Comparison of ENCODE assay signal across 8 mouse cellular contexts in the genomic region with DNA sequence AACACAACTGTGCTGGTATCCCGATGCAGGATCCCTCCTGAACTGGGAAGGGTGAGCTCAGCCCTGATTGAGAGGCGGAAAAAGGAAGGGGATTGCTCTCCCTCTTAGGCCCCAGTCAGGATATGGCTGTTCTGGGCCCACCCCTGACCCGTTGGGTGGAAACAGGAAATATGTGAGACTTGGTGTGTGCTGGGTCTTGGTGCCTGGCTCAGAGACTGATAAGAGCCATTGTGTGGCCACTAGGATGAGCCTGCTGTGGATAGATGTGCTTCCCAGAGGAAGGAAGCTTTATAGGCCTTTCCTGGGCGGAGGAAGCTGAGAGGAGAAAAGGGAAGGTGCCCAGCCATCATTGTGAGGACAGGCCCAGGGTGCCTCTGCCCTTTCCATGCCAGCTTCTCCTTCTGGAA. TPM values are rescaled to one million over a fixed set of nuclear protein-coding genes. Genes with fewer than 3 reads are reported as not detected.
DNase-seq lines count a peak whose midpoint lies in the region; ATAC-seq lines count a peak whose summit lies in the region.

No protein-coding gene starts in this region.

- H3K4me1 ChIP-seq in liver, embryonic 11.5 days (replicated peaks; ENCODE audit: control insufficient read depth, insufficient read depth, low read length): peaks cover 30% of the 10 kb centered on the region

- H3K9me3 ChIP-seq in liver, embryonic 11.5 days (ENCODE audit: control insufficient read depth, low read length): no peaks in the 10 kb centered on the region

- H3K9ac ChIP-seq in liver, embryonic 11.5 days (ENCODE audit: low read depth, low read length): no peak overlapping the region

- peak overlapping the region; percentile 32 for H3K4me2 ChIP-seq in liver, embryonic 11.5 days

- intact Hi-C loops in heart, postnatal 36 days (cut with DNase I): loop anchor here (1.0 kb wide), 2 partner anchors 14 to 18 kb away; no protein-coding TSS in a partner anchor
- intact Hi-C loops in left cerebral cortex, postnatal 36 days (cut with DNase I): no loop called here

- peak; percentile 68 for DNase-seq in 416B (ENCODE audit: low read depth)
- peak; percentile 42 to 50 for DNase-seq in adrenal gland, postnatal 36 days
- DNase-seq in heart, postnatal 36 days: peak; percentile 53 to 62
- peak; percentile 38 for DNase-seq in liver, embryonic 11.5 days (ENCODE audit: low spot score)
- no peak for DNase-seq in urinary bladder, postnatal 36 days (ENCODE audit: low spot score in 2 of 2)
- no peak for DNase-seq in thymus, postnatal 10 days (ENCODE audit: low spot score in 2 of 2)
- no peak for DNase-seq in left cerebral cortex, postnatal 36 days (ENCODE audit: low spot score in 2 of 2)
- DNase-seq in cerebellum, adult 11 months: no peak

- ATAC-seq in liver, embryonic 11.5 days (replicated peaks; ENCODE audit: low FRiP score): 0 out of 2 replicates have a peak, but pooled peaks have one; percentile 15

- H3K4me3 ChIP-seq in liver, embryonic 11.5 days (ENCODE audit: low read depth, low read length): no peak overlapping the region

- no peaks in the 10 kb centered on the region for H3K36me3 ChIP-seq in liver, embryonic 11.5 days (ENCODE audit: control insufficient read depth, insufficient read depth, low read length)

- H3K27me3 ChIP-seq in liver, embryonic 11.5 days (replicated peaks; ENCODE audit: control insufficient read depth, insufficient read depth, low read length): no peaks in the 10 kb centered on the region

- peak overlapping the region; percentile 77 for H3K27ac ChIP-seq in liver, embryonic 11.5 days (ENCODE audit: low read depth, low read length)

- WGBS in liver, embryonic 11.5 days: 35% methylated on average over 4 of the region's 4 CpGs

RNA-seq across cellular contexts. Expression of gene Myo1c, which starts 1.1 kb away (rescaled TPM):
- total RNA-seq in adrenal gland, postnatal 36 days (2021): 100 to 1,000 TPM; 155 to 158 TPM
- total RNA-seq in heart, postnatal 36 days (2021): 100 to 1,000 TPM; 110 to 122 TPM
- polyA plus RNA-seq in liver, embryonic 11.5 days (2014; fragmentation: Nextera tagmentation; extraction: Ambion mirVana): 37.4 and 41.9 TPM in 2 replicates
- total RNA-seq in left cerebral cortex, postnatal 36 days (2021): 10 to 100 TPM; 18.0 to 20.7 TPM

RNA-seq across cellular contexts. Expression of gene Inpp5k, which starts 18.4 kb away (rescaled TPM):
- 10 to 100 TPM; 27.9 to 48.1 TPM for total RNA-seq in adrenal gland, postnatal 36 days (2021)
- total RNA-seq in heart, postnatal 36 days (2021): 10 to 100 TPM; 32.7 to 33.5 TPM
- polyA plus RNA-seq in liver, embryonic 11.5 days (2014; fragmentation: Nextera tagmentation; extraction: Ambion mirVana): 21.9 and 22.2 TPM in 2 replicates
- total RNA-seq in left cerebral cortex, postnatal 36 days (2021): 10 to 100 TPM; 39.1 to 43.1 TPM

RNA-seq across cellular contexts. Expression of gene Crk, which starts 29.9 kb away (rescaled TPM):
- total RNA-seq in adrenal gland, postnatal 36 days (2021): 100 to 1,000 TPM; 119 TPM
- total RNA-seq in heart, postnatal 36 days (2021): 10 to 100 TPM; 78.4 to 84.2 TPM
- 70.4 and 71.1 TPM in 2 replicates for polyA plus RNA-seq in liver, embryonic 11.5 days (2014; fragmentation: Nextera tagmentation; extraction: Ambion mirVana)
- total RNA-seq in left cerebral cortex, postnatal 36 days (2021): 100 to 1,000 TPM; 130 to 133 TPM

Comparison
In these comparisons a context has a peak if more than half of its experiments do, and no peak if none do; other contexts are left out.
1. DNase-seq: peak in 416B (single experiment), adrenal gland, postnatal 36 days (2 of 2), heart, postnatal 36 days (2 of 2) and liver, embryonic 11.5 days (single experiment); none in urinary bladder, postnatal 36 days (0 of 2), thymus, postnatal 10 days (0 of 2), left cerebral cortex, postnatal 36 days (0 of 2) and cerebellum, adult 11 months (single experiment).
2. RNA of gene Myo1c, which starts 1.1 kb away (total RNA-seq): 155 to 158 TPM in adrenal gland, postnatal 36 days and 110 to 122 TPM in heart, postnatal 36 days; 18.0 to 20.7 TPM in left cerebral cortex, postnatal 36 days; every median in the first group is over 4 times any median in the second.